Mouse (Mus musculus) lung, embryonic 15.5 days (tissue): ENCODE data around the gene Cmtm2b. TPM values are rescaled to one million over a fixed set of nuclear protein-coding genes. Genes with fewer than 3 reads are reported as not detected.
A peak's percentile ranks its signal among the peaks of the same experiment; 100 is the strongest.

Experiments
- ATAC-seq: fragments of 200-750 bp; cut with Nextera tagmentation; 2 replicates; pipeline ENCODE4 v1.8.0; 2017; ENCODE audit warnings: moderate number of reproducible peaks, borderline replicate concordance; ENCODE audit not compliant: low FRiP score, low TSS enrichment; ENCODE audit errors: extremely low read depth
- H3K27ac ChIP-seq: fragments of 300-500 bp; sonication (generic); 2 replicates; pipeline ENCODE4 v1.5.1; 2015; ENCODE audit warnings: moderate library complexity, mild to moderate bottlenecking, inconsistent platforms
- H3K27me3 ChIP-seq: fragments of 300-500 bp; sonication (generic); 2 replicates; pipeline ENCODE4 v1.6.1; 2015; ENCODE audit warnings: inconsistent platforms
- H3K36me3 ChIP-seq: fragments of 300-500 bp; sonication (generic); 2 replicates; pipeline ENCODE4 v1.6.1; 2015; ENCODE audit warnings: inconsistent platforms
- H3K4me1 ChIP-seq: fragments of 300-500 bp; sonication (generic); 2 replicates; pipeline ENCODE4 v1.6.1; 2015; ENCODE audit warnings: inconsistent platforms
- H3K4me2 ChIP-seq: fragments of 300-500 bp; sonication (generic); 2 replicates; pipeline ENCODE4 v1.6.1; 2015; ENCODE audit warnings: inconsistent platforms, mild to moderate bottlenecking, moderate library complexity
- H3K4me3 ChIP-seq: fragments of 300-500 bp; sonication (generic); 2 replicates; pipeline ENCODE4 v1.5.1; 2015; ENCODE audit warnings: mild to moderate bottlenecking, inconsistent platforms
- H3K9ac ChIP-seq: fragments of 300-500 bp; sonication (generic); 2 replicates; pipeline ENCODE4 v1.6.1; 2015; ENCODE audit warnings: inconsistent platforms
- H3K9me3 ChIP-seq: fragments of 300-500 bp; sonication (generic); 2 replicates; pipeline ENCODE4 v1.6.1; 2016; ENCODE audit warnings: inconsistent platforms
- WGBS: fragments of 180-500 bp; shearing (Covaris S2); methylation state at CpG from one replicate; pipeline ENCODE4 v1.1.7; 2015; 5-methylcytosine and 5-hydroxymethylcytosine counted together
- polyA plus RNA-seq: library from polyadenylated mRNA; unstranded; fragments of >200 nt; fragmentation: Nextera tagmentation; extraction: Ambion mirVana; gene quantifications from 2 replicates; pipeline ENCODE4 v1.2.1, GENCODE M21; 2015

Gene Cmtm2b
- polyA plus RNA-seq, 1 experiment from 2014 or later: not detected

GRCm38 (mm10) chr8:104344622-104345021 is 22.6 kb downstream of the Cmtm2b start:
- Histone ChIP-seq H3K36me3 (peaks cover 35% of the 10 kb centered on the region), H3K9me3 (no peaks in the 10 kb centered on the region), H3K27me3 (no peaks in the 10 kb centered on the region), H3K4me3 (no peak overlapping the region), H3K4me2 (no peak overlapping the region), H3K27ac (no peak overlapping the region), H3K4me1 (peaks cover 17% of the 10 kb centered on the region), H3K9ac (no peak overlapping the region)
- 84% methylated on average over 5 of the region's 5 CpGs for WGBS
- ATAC-seq: no peak

DNA sequence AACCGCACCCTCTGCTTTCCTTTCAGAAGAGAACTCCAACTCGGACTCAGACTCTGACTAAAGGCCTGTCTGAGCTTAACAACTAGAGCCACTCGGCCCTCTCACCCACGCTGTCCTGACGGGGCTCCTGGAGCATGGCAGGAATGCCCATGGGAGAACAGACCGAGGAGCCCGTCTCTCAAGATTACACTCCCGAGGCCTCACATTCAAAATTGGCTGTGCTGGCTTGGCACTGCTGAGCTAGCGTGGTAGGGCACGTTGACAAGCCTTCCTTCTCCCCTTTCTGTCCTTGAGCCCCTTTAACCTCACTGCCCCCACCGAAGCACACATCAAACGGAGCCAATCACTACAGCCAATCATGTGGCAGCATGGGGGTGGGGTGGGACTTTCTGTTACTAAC is 24.7 kb downstream of the Cmtm2b start:
- H3K4me3 ChIP-seq: no peak overlapping the region
- WGBS: 58% methylated on average over 12 of the region's 12 CpGs
- H3K27me3 ChIP-seq: no peaks in the 10 kb centered on the region
- H3K4me1 ChIP-seq: peaks cover 11% of the 10 kb centered on the region
- no peak overlapping the region for H3K9ac ChIP-seq
- H3K9me3 ChIP-seq: no peaks in the 10 kb centered on the region
- peaks cover 36% of the 10 kb centered on the region for H3K36me3 ChIP-seq
- no peak overlapping the region for H3K4me2 ChIP-seq
- H3K27ac ChIP-seq: no peak overlapping the region
- no peak for ATAC-seq

- Histone ChIP-seq H3K4me2 (no peak overlapping the region), H3K4me1 (no peaks in the 10 kb centered on the region), H3K4me3 (no peak overlapping the region), H3K9ac (no peak overlapping the region), H3K27me3 (no peaks in the 10 kb centered on the region), H3K36me3 (peaks cover 37% of the 10 kb centered on the region), H3K27ac (no peak overlapping the region), H3K9me3 (no peaks in the 10 kb centered on the region)
- no peak for ATAC-seq
- WGBS: 68% methylated on average over 5 of the region's 5 CpGs
Measured at GRCm38 (mm10) chr8:104348971-104349370, 26.9 kb downstream of the Cmtm2b start.

DNA sequence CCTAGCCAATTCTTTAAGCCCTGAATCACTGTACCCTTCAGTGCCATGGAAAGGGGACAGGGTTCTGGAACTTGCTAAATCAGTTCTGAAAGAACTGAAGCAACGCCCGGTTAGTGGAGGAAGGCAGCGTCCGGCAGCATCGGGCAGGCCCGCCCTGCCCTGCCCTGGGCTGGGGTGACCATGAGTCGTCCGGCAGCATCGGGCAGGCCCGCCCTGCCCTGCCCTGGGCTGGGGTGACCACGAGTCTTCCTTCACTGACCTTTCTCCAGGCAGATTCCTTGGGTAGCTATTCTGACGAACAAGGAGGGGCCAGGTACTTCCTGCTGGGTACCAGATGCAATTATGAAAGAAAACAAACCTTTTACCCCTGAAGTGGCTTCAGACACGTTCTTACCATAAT is 28.0 kb downstream of the Cmtm2b start:
- H3K9ac ChIP-seq: no peak overlapping the region
- H3K36me3 ChIP-seq: peaks cover 40% of the 10 kb centered on the region
- H3K4me3 ChIP-seq: no peak overlapping the region
- no peak for ATAC-seq
- H3K4me1 ChIP-seq: no peaks in the 10 kb centered on the region
- H3K27ac ChIP-seq: no peak overlapping the region
- H3K27me3 ChIP-seq: no peaks in the 10 kb centered on the region
- H3K9me3 ChIP-seq: no peaks in the 10 kb centered on the region
- 66% methylated on average over 13 of the region's 13 CpGs for WGBS
- no peak overlapping the region for H3K4me2 ChIP-seq

- Histone ChIP-seq H3K27me3 (no peaks in the 10 kb centered on the region), H3K4me3 (no peak overlapping the region), H3K9me3 (no peaks in the 10 kb centered on the region), H3K4me2 (no peak overlapping the region), H3K9ac (no peak overlapping the region), H3K36me3 (peaks cover 18% of the 10 kb centered on the region; the same call in 1 of the 2 replicates), H3K27ac (no peak overlapping the region), H3K4me1 (no peaks in the 10 kb centered on the region)
- WGBS: 54% methylated on average over 5 of the region's 5 CpGs
- ATAC-seq: no peak
Measured at GRCm38 (mm10) chr8:104353186-104353585, 31.2 kb downstream of the Cmtm2b start.

GRCm38 (mm10) chr8:104354504-104354903 is 32.5 kb downstream of the Cmtm2b start:
- H3K9me3 ChIP-seq: no peaks in the 10 kb centered on the region
- H3K27me3 ChIP-seq: no peaks in the 10 kb centered on the region
- H3K27ac ChIP-seq: no peak overlapping the region
- WGBS: 90% methylated on average over 10 of the region's 10 CpGs
- H3K4me1 ChIP-seq: no peaks in the 10 kb centered on the region
- no peak overlapping the region for H3K4me3 ChIP-seq
- ATAC-seq: no peak
- H3K36me3 ChIP-seq: peaks cover 18% of the 10 kb centered on the region; the same call in 1 of the 2 replicates
- no peak overlapping the region for H3K4me2 ChIP-seq
- no peak overlapping the region for H3K9ac ChIP-seq

- no peak overlapping the region for H3K9ac ChIP-seq
- WGBS: 84% methylated on average over 3 of the region's 3 CpGs
- H3K36me3 ChIP-seq: peaks cover 14% of the 10 kb centered on the region; the same call in 1 of the 2 replicates
- H3K9me3 ChIP-seq: no peaks in the 10 kb centered on the region
- no peaks in the 10 kb centered on the region for H3K27me3 ChIP-seq
- H3K27ac ChIP-seq: no peak overlapping the region
- H3K4me2 ChIP-seq: no peak overlapping the region
- ATAC-seq: no peak
- no peak overlapping the region for H3K4me3 ChIP-seq
- H3K4me1 ChIP-seq: no peaks in the 10 kb centered on the region
Measured at GRCm38 (mm10) chr8:104358637-104359036, 36.6 kb downstream of the Cmtm2b start.

DNA sequence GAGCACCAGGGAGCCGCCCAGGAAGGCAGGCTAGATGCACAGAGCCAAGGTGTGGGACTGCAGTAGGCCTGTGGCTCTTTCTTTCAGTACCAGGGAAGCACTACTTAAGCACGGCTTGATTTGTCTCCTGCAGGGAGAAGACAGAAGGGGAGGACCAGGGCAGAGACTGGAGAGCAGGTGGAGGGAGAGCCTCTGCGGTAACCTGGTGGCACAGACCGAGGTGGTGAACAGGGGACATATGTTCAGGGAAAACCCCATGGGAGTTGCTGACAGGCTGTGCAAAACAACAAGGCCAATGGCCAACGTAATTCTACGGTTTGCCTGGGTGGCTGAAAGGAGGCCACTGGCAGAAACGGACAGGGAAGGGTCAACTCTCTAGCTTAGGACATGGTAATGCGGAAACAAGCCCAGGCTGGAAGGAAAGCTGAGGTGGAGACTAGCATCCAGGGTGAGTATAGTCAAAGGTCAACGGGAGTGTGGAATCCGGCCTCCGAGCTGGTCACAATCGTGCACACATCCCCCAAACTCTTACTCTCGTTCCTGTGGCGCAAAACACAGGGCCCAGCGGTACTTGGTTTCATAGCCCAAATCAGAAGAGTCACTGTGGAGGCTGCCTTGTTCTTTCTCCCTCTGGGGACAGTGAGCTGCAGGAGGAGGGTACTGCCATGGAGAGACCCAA is 37.9 kb downstream of the Cmtm2b start:
- H3K9ac ChIP-seq: no peak overlapping the region
- no peak for ATAC-seq
- H3K4me2 ChIP-seq: no peak overlapping the region
- H3K27ac ChIP-seq: no peak overlapping the region
- no peak overlapping the region for H3K4me3 ChIP-seq
- no peaks in the 10 kb centered on the region for H3K4me1 ChIP-seq
- peaks cover 7% of the 10 kb centered on the region; the same call in 1 of the 2 replicates for H3K36me3 ChIP-seq
- H3K27me3 ChIP-seq: no peaks in the 10 kb centered on the region
- H3K9me3 ChIP-seq: no peaks in the 10 kb centered on the region
- WGBS: 75% methylated on average over 15 of the region's 15 CpGs

DNA sequence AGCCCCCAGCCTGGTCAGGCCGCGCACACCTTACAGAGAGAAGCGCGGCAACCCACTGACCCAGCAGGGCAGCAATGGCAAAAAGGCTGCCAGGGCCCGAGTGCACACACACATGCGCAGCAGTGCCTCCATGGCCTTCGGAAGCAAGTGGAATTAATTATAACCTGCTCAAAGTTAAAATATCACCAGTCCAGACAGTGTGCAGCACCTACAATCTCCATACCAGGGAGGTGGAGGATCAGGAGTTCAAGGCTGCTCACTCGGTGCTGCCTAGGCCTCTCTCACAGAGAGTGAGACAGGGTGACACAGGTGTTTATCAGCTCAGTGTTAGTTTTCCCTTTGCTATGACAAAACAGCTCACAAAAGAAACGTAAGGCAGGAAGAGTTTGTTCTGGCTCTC is 43.7 kb downstream of the Cmtm2b start:
- 90% methylated on average over 9 of the region's 9 CpGs for WGBS
- H3K27ac ChIP-seq: no peak overlapping the region
- ATAC-seq: no peak

GRCm38 (mm10) chr8:104367398-104367797 is 45.4 kb downstream of the Cmtm2b start:
- no peak overlapping the region for H3K9ac ChIP-seq
- 63% methylated on average over 5 of the region's 5 CpGs for WGBS
- no peaks in the 10 kb centered on the region for H3K27me3 ChIP-seq
- no peaks in the 10 kb centered on the region for H3K36me3 ChIP-seq
- no peaks in the 10 kb centered on the region for H3K9me3 ChIP-seq
- no peak overlapping the region for H3K27ac ChIP-seq
- no peak overlapping the region for H3K4me3 ChIP-seq
- ATAC-seq: no peak
- H3K4me2 ChIP-seq: no peak overlapping the region
- H3K4me1 ChIP-seq: peaks cover 3% of the 10 kb centered on the region; the same call in 1 of the 2 replicates

More for the DNA sequence above, 43.7 kb downstream of the Cmtm2b start:
- no peak overlapping the region for H3K4me3 ChIP-seq
- H3K9ac ChIP-seq: no peak overlapping the region
- H3K4me2 ChIP-seq: no peak overlapping the region
- H3K27me3 ChIP-seq: no peaks in the 10 kb centered on the region
- H3K4me1 ChIP-seq: peaks cover 3% of the 10 kb centered on the region; the same call in 1 of the 2 replicates
- H3K36me3 ChIP-seq: no peaks in the 10 kb centered on the region
- no peaks in the 10 kb centered on the region for H3K9me3 ChIP-seq

DNA sequence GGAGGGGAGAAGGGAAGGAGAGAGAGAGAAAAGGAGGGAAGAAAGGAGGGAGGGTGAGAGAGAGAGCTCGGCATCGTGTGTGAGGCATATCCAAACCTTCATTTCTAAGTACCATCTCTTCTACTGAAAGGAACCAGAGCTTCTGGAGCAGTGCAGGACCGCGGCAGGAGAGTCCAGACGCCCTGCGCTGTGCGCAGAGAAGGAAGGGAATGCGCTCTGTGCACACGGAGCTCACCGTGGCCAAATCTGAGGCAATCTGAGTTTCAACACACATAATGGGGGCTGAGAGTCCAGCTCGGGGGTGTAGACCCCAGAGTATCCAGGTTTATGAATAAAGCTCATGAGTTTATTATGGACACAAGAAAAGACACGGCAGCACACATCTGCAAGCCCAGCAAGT is 47.6 kb downstream of the Cmtm2b start:
- Histone ChIP-seq H3K27me3 (no peaks in the 10 kb centered on the region), H3K9ac (no peak overlapping the region), H3K4me3 (no peak overlapping the region), H3K36me3 (no peaks in the 10 kb centered on the region), H3K4me2 (no peak overlapping the region), H3K27ac (peak overlapping the region; percentile 20; the same call in 1 of the 2 replicates), H3K4me1 (peaks cover 6% of the 10 kb centered on the region; the same call in 1 of the 2 replicates), H3K9me3 (no peaks in the 10 kb centered on the region)
- no peak for ATAC-seq
- 70% methylated on average over 12 of the region's 12 CpGs for WGBS

- H3K27me3 ChIP-seq: no peaks in the 10 kb centered on the region
- no peak for ATAC-seq
- no peak overlapping the region for H3K4me2 ChIP-seq
- peaks cover 11% of the 10 kb centered on the region; the same call in 1 of the 2 replicates for H3K4me1 ChIP-seq
- H3K27ac ChIP-seq: no peak overlapping the region
- H3K36me3 ChIP-seq: no peaks in the 10 kb centered on the region
- H3K9me3 ChIP-seq: no peaks in the 10 kb centered on the region
- H3K4me3 ChIP-seq: no peak overlapping the region
- whole genome bisulfite sequencing: 62% methylated on average over 6 of the region's 6 CpGs
- H3K9ac ChIP-seq: no peak overlapping the region
Measured at GRCm38 (mm10) chr8:104370071-104370470, 48.0 kb downstream of the Cmtm2b start.
